Mouse (Mus musculus): Measurements from ENCODE around the gene Ces5a.

Gene Ces5a

GRCm38 (mm10) chr8:93535730-93536129 is at the start of gene Ces5a:
Gene Ces5a (minus strand): TSS chr8:93535830.
- no peak for DNase-seq (ENCODE audit: extremely low spot score, low read depth, low spot score)

GRCm38 (mm10) chr8:93572841-93573240 is 37.2 kb upstream of the Ces5a start:
- DNase-seq (ENCODE audit: extremely low spot score, low read depth, low spot score), result no peak

GRCm38 (mm10) chr8:93572095-93572501 is 36.5 kb upstream of the Ces5a start:
- DNase-seq (ENCODE audit: extremely low spot score, low read depth, low spot score), result no peak

- DNase-seq (ENCODE audit: extremely low spot score, low read depth, low spot score), result no peak
These were observed 35.8 kb upstream of the Ces5a start for GRCm38 (mm10) chr8:93571369-93571985.

- DNase-seq (ENCODE audit: extremely low spot score, low read depth, low spot score), result no peak
These were observed 34.5 kb upstream of the Ces5a start for GRCm38 (mm10) chr8:93570186-93570530.

GRCm38 (mm10) chr8:93569311-93570185 is 33.9 kb upstream of the Ces5a start:
- DNase-seq (ENCODE audit: extremely low spot score, low read depth, low spot score), result no peak

GRCm38 (mm10) chr8:93568666-93569065 is 33.0 kb upstream of the Ces5a start:
- no peak for DNase-seq (ENCODE audit: extremely low spot score, low read depth, low spot score)

- DNase-seq (ENCODE audit: extremely low spot score, low read depth, low spot score), result no peak
These were observed 31.5 kb upstream of the Ces5a start for GRCm38 (mm10) chr8:93567086-93567485.

- DNase-seq (ENCODE audit: extremely low spot score, low read depth, low spot score), result no peak
These were observed 29.0 kb upstream of the Ces5a start for GRCm38 (mm10) chr8:93564634-93565033.

GRCm38 (mm10) chr8:93563551-93563950 is 27.9 kb upstream of the Ces5a start:
- DNase-seq (ENCODE audit: extremely low spot score, low read depth, low spot score), result no peak

GRCm38 (mm10) chr8:93562557-93563210 is 27.1 kb upstream of the Ces5a start:
- DNase-seq (ENCODE audit: extremely low spot score, low read depth, low spot score), result no peak

- DNase-seq (ENCODE audit: extremely low spot score, low read depth, low spot score), result no peak
These were observed 25.6 kb upstream of the Ces5a start for GRCm38 (mm10) chr8:93561271-93561670.

GRCm38 (mm10) chr8:93559696-93560095 is 24.1 kb upstream of the Ces5a start:
- no peak for DNase-seq (ENCODE audit: extremely low spot score, low read depth, low spot score)

GRCm38 (mm10) chr8:93502634-93503033 is 33.0 kb downstream of the Ces5a start:
- no peak for DNase-seq (ENCODE audit: extremely low spot score, low read depth, low spot score)

GRCm38 (mm10) chr8:93499437-93499836 is 36.2 kb downstream of the Ces5a start:
- DNase-seq (ENCODE audit: extremely low spot score, low read depth, low spot score), result no peak

- peak; percentile 28 for DNase-seq (ENCODE audit: extremely low spot score, low read depth, low spot score)
These were observed 40.3 kb downstream of the Ces5a start for GRCm38 (mm10) chr8:93495330-93495729.

- DNase-seq (ENCODE audit: extremely low spot score, low read depth, low spot score), result no peak
These were observed 46.9 kb downstream of the Ces5a start for GRCm38 (mm10) chr8:93488743-93489142.

GRCm38 (mm10) chr8:93478211-93478610 is 57.4 kb downstream of the Ces5a start:
- no peak for DNase-seq (ENCODE audit: extremely low spot score, low read depth, low spot score)

- peak; percentile 2 for DNase-seq (ENCODE audit: extremely low spot score, low read depth, low spot score)
These were observed 65.9 kb downstream of the Ces5a start for GRCm38 (mm10) chr8:93469733-93470132.

- DNase-seq (ENCODE audit: extremely low spot score, low read depth, low spot score), result no peak
These were observed 81.3 kb downstream of the Ces5a start for GRCm38 (mm10) chr8:93454258-93454877.
